Mouse (Mus musculus) left cerebral cortex, adult 8-10 months (tissue): ENCODE data around the gene 6030408B16Rik. TPM values are rescaled to one million over a fixed set of nuclear protein-coding genes. Genes with fewer than 3 reads are reported as not detected.

Experiments
- DNase-seq, 2 experiments: peaks; one replicate each; pipeline ENCODE4 v3.0.0; 2022; ENCODE audit warnings: low spot score in 2 of 2
- total RNA-seq, 4 experiments: library from RNA; stranded (reverse); gene quantifications; 2 replicates each; pipeline ENCODE4 v1.2.4; 2022

The 6030408B16Rik gene
- under 1 TPM in 3 of 4 experiments, not detected in 1; 0.18 to 0.91 (median 0.84) TPM for total RNA-seq

DNA sequence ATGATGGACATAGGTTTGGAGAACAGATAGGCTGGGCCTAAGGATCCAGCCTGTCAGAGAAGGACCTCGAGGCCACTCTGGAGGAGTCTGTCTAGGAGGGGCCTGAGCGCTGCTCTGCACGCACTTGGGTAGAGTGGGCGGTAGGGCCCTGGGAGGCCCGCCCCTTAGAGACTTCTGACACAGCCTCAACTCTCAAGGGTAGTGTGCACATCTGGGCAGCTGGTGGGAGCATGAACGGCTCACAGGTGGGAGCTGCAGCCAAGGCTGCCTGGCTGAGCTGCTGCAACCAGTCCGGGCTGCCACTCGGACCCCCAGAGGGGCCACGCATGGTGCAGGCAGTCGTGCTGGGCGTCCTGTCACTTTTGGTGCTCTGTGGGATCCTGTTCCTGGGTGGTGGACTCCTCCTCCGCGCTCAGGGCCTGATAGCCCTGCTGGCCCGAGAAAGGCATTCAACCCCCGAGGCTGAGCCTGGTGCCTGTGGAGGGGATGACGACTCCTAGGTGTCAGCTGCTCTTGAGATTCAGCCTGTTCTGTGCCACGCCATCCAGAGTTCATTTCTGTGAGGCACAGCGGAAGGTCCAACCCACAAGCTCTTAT is at the start of gene 6030408B16Rik:
TSS of gene 6030408B16Rik (plus strand) at position 188 of the 597 bp plus-strand sequence.
- DNase-seq, result no peak

DNA sequence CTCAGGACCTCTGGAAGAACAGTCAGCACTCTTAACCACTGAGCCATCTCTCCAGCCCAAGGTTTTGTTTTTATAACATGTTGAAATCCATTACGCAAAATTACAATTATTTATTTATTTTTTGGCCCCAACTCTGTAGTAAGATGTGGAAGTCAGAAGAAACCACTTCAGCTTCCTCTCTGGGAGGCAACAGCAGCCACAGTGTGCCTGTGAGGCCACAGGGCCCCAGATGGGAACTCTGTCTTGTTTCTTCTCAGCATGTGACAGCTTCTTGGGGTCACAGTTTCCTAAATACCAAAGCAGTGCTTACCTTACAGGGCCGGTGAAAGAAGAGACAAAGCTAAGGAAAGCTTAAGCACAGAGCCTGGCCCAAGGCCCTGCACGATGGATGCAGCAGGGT is 49.0 kb upstream of the 6030408B16Rik start:
- no peak for DNase-seq

DNA sequence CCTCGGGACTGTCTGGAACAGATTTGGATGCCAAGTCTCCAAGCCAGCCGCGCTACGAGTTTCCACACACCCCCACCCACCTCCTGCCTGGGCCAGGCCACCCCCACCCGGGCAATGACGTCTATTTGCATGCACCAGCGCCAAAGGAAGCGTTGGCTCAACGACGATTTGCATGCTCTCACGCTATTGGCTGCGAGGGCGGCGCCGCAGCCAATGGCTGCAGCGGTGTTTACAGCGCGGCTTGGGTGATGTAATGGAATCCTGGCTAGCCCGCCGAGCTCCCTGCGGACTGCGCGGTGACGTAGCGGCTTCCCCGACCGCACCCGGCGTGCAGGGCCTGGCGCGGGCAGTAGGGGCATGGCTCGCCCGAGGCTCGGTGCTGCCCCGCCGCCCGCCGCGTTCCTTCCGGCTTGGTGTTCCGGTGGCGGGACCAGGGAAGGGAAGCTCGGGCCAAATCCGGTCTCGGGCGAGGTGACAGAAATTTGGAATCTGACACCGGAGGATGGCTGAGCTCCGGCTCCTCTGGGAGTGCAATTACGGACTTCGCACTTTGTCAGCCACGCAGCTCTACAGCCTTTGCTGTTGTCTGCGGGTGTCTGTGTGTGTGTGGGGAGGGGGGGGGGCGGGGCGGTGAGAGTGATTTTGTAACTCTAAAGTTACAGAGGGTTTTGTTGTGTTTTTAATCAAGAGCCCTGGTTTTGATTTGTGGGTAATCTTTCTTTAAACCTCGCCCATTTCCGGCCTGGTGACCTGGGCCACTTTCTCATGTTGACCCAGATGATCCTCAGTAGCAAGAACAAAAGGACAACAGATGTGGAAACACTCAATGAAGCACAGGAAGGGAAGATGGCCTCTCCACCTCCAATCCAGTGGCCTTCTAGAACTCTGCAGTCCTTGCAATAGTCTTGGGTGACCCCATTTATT is 46.5 kb upstream of the 6030408B16Rik start:
- peak; percentile 83 to 97 for DNase-seq

DNA sequence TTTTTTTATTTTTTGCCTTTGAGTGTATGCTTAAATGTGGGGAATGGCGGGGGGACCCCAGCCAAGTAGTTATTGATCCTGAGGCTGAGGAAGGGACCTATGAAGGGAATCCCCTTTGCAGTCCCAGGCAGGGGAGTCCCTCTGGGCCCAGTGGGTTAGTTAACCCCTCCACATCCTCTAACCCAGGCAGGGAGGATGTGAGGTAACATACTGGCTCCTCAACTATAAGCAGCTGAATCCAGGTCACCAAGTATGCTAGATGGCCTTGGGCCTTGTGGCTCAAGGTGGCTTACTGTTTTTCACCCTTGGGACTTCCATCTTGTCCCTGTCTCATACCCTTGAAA is 45.9 kb upstream of the 6030408B16Rik start:
- no peak for DNase-seq

DNA sequence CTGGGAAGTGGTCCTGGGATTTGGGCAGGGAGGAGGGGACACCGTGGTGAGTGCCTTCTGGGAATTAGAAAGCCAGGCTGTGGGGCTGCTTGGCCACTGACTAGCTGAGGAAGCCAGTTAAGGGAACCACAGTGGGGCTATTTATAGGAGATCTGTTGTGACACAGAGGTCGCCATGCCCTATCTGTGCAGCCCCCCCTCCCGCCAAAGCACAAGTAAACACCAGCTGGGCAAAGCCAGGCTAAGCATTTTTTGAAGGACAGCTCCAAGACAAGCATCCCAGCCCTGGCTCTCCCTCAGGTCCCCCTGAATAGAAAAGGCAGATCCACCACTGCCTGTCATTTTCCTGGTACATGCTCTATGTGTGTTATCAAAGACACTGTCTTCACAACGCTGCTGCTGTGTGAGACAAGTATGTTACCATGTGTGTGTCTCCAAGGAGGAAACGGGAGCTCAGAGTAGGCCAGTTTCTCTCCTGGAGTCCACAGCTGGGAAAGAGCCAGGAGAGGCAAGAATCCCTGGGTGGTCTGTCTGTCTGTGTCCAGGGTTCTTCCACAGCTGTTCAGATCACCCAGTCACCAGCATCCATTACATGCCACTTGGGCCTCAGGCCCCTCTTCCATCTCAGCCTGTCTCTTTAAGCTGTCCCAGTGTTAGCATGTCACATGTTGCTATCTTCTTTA is 44.8 kb upstream of the 6030408B16Rik start:
- DNase-seq, result no peak

DNA sequence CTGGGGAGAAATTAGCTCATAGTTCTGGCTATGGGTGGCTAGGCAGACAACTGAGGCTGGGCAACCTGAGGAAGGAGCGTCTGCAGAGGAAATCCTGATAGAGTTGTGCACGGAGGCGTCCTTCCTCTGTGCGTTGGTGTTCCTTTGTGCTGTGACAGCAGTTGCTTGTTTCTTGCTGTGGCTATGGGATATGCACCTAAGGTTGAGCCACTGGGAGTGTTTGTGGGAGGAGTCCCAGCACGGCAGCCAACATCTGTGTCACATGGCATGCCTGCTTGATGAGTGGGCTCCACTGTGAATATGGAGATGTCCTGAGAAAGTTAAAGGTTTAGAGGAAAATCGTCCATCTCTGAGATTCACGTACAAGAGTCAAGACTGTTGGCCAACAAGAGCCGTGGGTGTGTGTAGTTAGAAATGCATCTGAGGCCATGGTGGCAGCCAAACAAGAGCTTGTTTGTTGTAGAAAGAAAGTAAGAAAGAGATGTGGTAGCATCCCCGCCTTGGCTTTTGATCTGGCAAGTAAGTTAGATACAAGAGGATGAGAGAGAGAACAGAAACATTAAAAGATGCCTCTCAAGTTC is 42.7 kb upstream of the 6030408B16Rik start:
- DNase-seq, result no peak

DNA sequence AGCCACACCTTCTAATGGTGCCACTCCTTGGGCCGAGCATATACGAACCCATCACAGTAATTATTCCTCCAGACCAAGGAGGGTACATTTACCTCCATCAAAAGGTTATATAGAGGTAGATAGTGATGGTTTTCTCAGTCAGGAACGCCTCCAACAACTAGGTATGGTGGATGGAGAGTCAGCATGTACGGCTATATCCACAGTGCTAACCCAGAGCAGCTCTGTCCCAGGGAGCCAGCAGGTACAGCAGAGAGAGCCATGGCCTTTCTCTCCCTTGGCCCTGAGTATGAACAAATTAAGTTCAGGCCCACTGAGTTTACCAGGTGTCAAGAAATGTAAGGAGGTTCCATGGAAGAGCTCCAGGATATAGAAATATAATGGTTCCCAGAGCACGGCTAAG is 41.1 kb upstream of the 6030408B16Rik start:
- DNase-seq, result no peak

DNA sequence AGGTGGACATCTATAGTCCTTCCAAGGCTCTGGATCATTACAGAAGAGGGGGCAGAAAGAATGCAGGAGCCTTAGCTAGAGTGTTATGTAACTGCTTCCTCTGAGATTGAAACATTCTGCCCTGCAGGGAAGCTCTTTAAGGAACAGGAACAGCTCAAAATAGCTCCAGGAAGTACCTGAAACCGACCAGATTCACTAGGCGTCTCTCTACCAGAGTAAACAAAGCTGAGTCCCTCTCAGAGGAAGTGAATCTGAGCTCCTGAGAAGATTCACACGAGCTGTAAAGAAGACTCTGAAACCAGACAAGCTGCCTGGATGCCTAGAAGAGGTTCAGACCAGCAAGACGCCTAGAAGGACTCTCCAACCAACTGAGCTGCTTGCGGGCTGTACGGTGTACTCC is 40.4 kb upstream of the 6030408B16Rik start:
- DNase-seq, result no peak

DNA sequence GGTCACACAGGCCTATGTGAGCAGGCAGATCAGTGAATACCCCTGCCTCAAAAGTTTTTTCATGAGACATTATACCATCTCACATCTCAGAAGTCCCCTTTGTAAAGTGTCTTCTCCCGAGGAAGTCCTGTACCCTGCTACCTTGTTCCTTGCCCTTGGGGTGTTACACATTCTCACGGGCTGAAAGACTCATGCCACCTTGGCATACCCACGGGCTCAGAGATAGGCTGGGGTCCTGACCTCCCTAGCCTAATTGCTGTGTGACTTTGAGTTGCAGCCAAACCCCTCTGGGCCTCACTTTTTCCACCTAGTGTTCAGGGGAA is 39.5 kb upstream of the 6030408B16Rik start:
- no peak for DNase-seq

DNA sequence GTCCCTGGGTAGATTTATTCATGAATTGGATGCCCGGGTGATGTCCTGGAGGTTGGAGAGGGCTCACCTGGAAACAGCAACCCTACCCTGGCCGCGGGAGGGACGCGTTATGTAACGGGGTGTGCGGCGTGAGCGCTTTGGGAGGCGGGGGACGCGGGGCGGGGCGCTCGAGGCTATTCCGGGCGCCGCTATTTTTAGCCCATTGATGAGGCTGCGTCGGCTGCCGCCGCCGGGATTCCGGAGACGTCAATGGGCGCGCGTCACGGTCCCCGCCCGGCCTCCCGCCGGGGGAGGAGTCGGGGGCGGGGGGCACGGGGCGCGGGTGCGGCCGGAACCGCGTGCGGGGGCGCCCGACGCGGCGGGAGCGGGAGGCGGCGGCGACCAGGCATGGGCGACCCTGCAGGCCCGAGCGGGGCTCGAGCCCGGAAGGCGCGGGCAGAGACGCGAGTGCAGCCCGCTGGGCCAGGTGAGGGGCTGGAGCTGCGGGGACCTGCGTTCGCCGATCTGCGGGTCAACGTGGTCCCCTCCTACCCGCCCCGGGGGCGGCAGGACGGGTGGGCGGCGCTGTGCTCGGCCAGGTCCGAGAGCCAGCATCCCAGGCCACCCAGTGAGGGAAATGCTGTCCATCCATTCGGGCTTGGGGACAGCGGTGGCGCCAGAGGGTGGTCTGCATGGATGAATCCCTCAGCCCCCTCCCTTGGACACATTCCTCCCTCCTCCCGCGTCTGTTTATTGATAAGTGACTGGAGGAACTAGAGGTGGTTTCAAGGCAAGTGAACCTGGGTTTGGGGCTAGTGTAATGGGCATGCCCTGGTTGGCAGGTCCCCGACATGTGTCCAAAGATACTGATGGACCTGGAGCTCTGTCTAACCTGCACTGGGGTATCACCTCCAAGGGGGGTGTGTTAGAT is 38.9 kb upstream of the 6030408B16Rik start, which contains the start of gene Nr4a1:
TSS of gene Nr4a1 (plus strand) at position 384 of the 910 bp plus-strand sequence.
- peak in 1 of 2 experiments; percentile 82 for DNase-seq

DNA sequence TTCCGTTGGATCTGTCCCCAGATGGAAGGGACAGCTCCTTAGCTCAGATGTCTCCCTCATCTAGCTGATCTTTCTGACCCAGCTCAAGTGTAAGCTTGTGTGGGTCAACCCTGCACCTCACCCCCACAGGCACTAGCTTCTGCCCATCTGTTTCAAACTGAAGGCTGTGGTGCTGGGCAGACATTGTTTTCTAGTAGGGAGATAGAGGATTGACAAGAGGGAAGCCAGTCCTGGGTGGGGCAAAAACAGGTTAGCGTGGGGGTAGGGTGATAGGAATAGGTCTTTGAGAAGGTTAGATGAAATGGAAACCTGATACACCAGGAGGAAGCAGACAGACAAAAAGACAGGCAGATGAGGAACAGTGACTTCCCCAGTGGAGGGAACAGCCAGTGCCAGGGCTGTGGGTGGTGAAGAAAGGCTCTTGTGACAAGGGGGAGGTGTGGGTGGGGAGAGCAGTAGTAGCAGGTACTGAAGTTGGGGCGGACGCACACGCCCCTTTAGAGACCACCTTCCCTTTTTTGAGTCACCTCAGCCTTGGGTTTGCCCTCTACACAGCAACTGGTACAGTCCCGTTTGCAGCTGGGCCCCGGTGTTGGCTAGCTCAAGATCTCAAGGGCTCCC is 37.1 kb upstream of the 6030408B16Rik start:
- no peak for DNase-seq

DNA sequence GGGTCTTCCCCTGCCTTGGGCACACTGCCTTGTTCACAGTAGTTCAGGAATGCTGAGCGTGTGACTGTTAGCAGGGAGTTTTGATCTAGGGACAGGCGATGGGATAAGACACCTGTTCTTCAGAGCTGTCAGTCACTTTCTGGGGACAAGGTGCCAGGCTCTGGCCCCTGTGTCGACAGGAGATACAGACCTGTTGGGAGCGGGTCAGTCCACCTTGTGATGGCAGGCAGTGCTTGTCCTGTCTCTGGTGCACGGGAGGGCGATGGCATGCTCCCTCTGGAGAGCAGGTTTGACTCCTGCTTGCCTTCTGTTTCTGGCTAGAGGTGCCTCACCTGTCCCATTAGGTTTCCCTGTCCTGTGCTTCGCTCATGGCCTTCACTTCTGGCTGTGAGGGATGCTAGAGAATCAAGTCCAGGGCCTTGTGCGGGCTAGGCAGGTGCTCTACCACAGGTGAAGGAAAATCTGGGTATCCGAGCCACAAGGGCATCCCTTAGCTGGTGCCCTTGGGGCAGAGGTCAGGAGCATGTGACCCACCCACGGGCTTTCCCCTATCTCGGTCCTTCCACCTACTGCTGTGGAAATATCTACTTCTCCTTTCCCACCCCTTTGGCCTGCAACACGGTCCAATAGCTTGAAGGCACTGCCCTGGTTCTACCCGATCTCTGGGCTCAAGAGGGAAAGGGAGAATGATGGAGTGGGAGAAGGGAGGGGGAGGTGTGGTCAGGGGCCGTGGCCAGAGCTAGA is 36.4 kb upstream of the 6030408B16Rik start:
- DNase-seq, result peak in 1 of 2 experiments; percentile 16

DNA sequence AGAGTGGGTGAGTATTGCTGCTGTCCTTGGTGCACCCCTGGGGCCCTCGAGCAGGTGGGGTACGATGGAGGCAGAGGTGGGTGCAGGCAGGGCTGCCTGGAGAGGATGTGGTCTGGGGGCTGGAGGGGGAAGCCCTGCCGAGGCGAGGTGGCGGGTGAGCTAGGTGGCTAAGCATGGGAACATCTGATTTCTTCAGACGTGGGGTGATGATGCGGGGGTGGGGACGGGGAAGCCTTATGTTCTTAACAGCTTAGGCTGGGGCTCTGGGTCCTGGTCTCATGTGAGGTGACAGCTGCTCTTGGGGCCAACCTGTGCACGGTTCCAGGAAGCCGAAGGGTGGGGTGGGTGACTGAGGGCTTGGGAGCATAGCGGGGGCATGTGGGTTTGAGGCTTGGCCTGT is 34.6 kb upstream of the 6030408B16Rik start:
- peak in 1 of 2 experiments; percentile 40 for DNase-seq

DNA sequence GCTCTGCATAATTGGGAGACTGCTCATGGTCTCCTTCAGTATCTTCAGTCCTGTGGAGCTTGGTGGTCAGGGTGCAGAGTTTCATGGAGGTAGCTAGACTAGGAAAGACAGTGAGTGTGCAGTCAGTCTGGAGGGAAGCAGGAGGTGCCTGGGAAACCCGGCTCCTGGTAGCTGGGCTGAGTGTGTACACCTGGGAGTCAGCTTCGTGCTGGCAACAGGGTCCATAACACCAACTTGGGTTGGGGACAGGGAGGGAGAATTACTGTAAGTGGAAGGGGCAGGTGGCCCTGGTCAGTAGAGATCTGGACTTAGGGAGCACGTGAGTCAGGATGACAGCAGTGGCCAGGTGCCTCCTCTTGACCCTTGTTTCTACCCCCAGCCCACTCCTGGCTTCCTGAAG is 33.1 kb upstream of the 6030408B16Rik start:
- no peak for DNase-seq

DNA sequence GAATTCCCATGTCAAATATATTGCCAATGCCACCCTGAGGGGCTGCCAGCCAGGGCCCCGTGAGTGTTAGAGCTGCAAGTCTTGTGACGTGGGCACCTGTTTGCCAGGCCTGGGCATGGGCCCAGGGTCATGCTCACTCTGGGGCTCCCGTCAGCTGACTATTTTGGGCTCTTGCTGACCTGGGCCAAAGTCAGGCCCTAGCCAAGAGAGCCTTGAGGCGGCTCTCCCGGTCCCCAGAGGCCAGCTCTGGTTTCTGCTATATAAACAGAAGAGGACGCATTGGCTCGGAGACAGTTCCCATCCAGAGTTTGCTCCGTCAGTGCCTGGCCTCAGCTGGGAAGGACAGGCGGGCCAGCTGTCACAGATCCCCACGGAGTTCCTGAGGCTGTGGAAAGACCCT is 32.6 kb upstream of the 6030408B16Rik start:
- no peak for DNase-seq

DNA sequence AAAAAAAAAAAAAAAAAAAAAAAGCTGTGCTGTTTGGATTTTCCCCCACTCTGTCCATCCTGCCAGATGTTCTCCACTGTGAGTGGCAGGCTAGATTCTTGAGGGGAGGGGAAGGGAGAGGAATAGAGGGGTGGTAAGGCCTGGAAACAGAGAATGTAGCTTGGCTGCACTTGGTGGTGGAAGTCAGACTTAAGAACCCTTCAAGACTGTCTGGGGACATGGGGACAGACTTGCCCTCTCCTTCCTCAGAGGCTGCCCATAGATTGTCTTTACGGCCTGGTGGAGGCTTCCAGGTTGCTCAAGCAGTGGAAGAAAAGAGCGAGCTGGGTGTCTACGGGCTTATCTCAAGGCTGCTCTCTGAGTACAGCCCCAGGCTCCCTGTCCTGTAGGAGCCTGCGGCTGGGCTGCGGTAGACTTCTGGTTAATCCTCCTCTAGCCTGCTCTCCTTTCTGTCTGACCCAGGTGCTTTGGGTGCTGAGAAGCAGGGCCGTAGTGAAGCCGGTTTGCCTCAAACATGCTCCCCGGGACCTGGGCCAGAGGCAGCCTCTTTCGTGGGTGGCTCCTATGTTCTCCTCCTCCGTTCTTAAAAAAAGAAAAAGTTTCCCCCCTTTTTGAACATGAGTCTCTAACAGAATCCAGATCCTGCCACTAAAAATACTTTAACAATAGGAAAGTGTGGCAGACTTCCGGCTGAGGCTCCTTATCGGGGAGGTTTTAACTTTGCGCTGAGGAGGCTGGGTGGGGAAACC is 32.0 kb upstream of the 6030408B16Rik start:
- no peak for DNase-seq

DNA sequence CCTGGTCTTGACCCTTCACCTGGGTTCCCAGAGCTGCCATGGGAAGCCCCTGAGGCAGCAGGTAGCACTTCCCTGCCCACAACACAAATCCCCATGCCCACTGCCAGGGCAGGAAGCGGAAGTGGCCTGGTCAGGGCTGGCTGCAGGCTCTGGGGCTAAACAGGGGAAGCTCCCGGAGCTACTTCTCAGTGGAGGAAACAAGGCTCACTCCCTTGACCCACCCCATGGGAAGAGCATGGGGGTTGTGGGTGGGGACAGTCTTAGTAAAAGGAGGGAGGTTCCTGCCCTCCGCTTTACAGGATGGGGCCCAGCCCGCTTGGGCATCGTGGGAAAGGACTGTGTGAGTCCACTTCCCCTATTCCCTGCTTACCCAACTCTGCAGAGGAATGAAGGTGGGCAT is 30.5 kb upstream of the 6030408B16Rik start:
- no peak for DNase-seq

DNA sequence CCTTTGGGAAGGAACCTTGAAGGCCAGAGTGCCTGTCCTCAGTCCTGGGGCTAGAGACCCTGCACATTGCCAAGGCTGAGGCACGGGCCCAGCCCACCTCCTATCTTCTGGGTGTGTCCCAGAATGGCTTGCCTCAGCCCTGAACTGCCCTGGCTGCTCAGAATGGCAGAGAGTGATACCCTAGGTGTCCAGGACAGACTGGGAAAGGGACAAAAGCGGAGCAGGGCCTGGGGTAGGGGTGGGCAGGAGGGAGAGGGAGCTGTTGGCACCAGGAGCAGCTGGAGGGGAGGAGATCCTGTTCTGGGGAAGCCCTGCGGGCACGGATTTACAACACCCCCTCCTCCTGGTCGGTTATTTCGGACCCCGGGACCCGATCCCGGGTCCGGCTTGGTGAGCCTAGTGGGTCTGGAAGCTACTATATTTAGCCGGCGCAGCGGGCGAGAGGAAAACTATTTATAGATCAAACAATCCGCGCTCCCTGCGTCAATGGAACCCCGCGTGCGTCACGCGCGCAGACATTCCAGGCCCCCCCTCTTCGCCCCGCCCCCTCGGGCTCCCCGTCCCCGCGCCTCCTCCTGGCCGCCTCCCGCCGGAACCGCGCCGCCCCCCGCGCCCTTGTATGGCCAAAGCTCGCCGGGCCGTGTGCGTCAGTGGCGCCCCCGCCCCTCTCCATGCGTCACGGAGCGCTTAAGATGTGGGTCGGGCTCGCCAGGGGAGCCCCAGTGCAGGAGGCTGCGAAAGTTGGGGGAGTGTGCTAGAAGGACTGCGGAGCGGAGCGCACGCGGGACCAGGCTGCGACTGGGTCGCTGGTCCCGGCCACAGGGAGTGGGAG is 26.7 kb upstream of the 6030408B16Rik start:
- peak; percentile 85 to 94 for DNase-seq
